Mouse (Mus musculus): ENCODE measurements at regions not wholly inside any gene's neighbourhood (a gene's known extent, or its start where the extent isn't known, plus 50 kb on each side); places are given as distances from the start of the nearest gene placed in this dataset.

- TF ChIP-seq CTCF (conservative IDR thresholded peaks at IDR 0.05; ENCODE audit: low read length) (no peak), POU5F1 (IDR thresholded peaks at IDR 0.05; ENCODE audit: borderline replicate concordance, low read length) (no peak), NANOG (IDR thresholded peaks at IDR 0.05; ENCODE audit: borderline replicate concordance, low read length) (no peak)
These were observed 243.6 kb downstream of the Papss1 start for GRCm38 (mm10) chr3:131808127-131808526.
